Mouse (Mus musculus) kidney, adult 11 months (tissue): Measurements from ENCODE around the gene Btn1a1.

ENCODE experiments used
- DNase-seq: peaks from one replicate; pipeline ENCODE4 v3.0.0; 2022

The Btn1a1 gene

DNA sequence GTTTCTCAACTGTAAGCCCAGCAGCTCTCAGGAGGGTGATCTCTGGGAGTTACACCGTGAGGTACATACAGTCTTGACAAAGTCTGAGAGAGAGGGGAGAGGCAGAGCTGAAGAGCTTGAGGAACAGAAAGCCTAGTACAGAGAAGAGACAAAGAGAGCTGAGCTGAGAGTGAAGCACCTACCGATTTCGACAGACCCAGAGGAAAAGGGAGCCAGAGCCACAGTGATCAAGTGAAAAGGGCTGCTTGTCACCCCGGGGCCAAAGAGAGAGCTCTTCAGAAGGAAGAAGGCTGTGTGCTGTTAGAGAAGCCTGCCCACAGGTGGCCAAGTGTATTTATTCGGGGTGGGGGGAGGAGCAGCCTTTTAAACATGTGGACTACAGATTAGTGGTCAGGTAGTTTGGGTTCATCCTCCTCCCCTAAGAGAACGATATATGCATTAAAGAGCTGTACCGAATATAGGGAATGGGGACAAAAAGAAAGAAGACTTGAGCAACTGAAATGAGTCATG lies at the start of gene Btn1a1:
Gene Btn1a1, minus strand, starts transcription at position 302 of the 510 bp plus-strand sequence.
- no peak for DNase-seq

DNA sequence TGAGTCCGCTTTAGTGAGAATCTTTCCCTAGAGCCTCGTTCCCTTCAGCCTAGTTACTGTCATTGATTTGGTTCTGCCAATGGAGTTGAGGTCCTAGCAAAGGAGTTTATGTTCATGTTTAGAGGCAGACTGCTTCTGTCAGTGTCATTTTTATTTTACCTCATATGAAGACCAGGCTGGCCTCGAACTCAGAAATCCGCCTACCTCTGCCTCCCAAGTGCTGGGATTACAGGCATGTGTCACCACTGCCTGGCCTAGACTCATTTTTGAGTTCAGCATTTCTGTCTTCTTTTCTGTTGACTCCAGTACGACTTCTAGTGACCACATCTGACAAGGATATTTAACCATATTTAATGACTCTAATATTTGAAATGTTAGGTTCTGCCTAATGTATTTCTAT lies 49.6 kb upstream of the Btn1a1 start:
- DNase-seq = no peak

DNA sequence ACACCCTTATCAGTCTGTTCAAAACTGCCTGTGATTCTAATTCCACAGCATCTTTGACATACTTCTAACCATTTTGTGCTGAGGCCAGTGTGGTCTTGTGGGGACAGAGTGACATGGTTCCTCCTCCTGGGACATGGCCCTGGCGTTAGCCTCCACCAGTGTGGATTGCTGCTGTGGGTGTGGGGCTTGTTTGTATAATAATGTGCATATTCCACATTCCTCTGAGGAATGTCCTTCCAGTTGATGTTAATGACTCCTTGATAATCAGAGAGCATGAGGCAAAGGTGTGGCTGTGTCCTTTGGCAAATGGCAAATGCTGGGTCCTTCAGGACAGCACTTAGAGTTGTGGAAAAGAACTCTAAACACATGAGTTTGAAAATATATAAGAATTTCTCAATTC lies 47.8 kb upstream of the Btn1a1 start:
- no peak for DNase-seq

DNA sequence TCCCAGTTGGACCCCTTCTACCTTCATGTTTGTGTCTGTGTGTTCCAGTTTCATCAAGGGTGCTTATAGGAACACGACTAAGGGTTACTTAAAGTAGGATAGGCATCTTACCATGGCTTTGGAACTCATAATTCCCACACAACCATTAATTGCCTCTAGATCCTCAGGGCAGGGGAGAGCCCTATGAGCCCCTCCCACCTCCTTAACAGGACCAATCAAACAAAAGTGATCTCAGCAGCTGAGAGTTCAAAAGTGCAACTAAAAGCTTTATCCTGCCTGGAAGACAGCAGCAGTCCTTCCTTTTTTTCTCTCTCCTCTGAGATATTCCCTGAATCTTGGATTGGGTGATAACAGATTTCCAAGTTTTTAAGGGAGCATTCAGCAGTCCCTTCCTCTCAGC lies 44.4 kb upstream of the Btn1a1 start:
- no peak for DNase-seq

DNA sequence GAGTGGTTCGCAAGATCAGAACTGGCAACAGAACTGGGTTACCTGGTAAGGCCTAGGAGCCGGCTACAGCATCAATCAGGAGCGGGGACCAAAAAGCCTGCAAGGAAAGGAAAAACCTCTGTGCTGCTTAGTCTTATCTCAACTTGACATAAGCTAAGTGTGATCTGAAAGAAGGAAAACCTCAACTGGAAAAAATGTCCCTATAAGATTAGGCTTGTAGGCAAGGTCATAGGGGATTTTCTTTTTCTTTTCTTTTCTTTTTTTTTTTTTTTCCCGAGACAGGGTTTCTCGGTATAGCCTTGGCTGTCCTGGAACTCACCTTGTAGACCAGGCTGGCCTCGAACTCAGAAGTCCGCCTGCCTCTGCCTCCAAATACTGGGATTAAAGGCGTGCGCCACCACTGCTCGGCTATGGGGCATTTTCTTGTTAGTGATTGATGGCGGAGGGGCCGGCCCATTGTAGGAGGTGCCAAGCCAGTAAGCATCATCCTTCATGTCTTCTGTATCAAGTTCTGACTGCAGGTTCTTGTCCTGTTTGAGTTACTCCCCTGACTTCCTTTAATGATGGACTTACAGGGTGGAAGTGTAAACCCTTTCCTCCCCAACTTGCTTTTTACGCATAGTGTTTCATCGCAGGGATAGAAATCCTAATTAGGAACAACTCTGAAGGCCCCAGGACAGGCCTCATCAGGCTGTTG lies 41.3 kb upstream of the Btn1a1 start:
- DNase-seq = no peak

DNA sequence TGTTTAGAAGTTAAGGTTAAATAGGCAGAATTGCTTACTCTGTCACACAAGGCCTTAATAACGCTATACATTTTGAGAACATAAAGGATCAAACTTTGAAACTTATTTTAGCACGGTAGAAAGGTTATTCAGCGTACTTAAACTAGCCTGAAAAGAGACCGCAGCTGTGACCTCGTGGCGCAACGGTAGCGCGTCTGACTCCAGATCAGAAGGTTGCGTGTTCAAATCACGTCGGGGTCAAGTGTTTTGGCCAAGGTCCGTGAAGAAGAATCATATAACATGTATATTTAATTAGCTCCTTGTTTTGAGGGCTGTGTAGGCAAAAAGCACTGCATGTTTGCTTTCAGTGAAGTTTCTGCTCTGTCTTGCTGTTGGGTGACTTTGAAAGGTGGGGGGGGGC lies 40.6 kb upstream of the Btn1a1 start:
- no peak for DNase-seq

DNA sequence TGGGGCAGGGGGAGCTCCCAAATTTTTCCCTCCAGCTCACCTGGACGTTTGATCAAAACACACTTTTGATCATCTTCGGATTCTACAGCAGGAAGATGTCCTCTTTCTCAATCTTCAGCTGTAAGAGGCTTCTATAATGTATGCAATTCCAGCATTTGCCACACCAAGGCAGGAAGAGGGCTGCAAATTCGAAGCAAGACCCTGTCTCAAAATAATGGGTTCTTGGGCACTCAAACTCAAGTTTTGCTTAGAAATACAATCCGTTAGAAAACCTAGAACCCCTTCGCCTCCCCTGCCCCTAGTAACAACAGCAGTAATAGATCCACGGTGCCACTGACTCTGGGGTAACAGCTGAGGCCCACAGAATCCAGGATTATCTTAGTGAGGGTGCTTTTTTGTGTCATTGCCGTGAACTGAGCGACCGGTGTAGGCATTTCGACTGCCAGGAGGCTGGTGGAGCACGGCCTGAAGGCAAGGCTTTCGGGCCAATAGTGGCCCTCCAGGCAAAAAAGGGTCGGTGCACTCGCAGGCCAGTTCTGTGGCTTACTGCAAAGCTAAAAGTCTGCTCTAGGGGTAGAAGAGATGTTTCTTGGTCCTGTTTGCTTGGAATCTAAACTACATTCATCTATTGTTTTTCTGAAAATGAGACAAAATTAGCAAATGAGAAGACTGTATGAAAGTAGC lies 40.1 kb upstream of the Btn1a1 start:
- DNase-seq = no peak

DNA sequence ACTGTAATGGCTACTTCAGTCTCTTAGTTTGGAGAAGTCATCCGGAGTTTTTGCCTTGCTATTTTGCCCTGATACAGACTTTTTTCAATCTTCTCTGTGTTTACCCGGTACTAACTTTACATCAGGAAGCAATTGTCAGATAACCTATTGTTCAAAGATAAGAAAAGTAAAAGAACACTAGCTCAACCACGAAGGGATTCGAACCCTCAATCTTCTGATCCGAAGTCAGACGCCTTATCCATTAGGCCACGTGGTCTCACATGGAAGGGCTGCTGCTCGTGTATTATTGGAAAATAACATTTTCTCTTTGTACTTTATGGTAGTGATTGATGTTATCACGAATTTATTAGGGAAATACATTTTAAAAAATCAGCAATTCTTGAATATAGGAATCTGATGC lies 38.1 kb upstream of the Btn1a1 start:
- DNase-seq = no peak

DNA sequence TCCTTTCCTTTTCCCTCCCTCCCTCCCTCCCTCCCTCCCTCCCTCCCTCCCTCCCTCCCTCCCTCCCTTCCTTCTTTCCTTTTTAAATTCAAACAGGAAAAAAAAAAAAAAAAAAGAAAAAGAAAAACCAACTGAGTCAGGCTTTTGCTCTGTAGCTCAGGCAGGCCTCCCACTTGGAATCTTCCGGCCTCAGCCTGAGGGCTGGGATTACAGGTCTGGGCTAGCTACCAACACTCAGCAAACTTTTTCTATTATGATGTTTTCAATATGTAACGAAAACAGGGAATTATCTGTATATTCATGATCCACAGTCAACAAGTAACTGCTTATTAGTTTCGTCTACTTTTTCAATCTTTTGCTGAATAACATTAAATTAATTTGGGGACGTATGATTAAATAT lies 37.2 kb upstream of the Btn1a1 start:
- DNase-seq = no peak

DNA sequence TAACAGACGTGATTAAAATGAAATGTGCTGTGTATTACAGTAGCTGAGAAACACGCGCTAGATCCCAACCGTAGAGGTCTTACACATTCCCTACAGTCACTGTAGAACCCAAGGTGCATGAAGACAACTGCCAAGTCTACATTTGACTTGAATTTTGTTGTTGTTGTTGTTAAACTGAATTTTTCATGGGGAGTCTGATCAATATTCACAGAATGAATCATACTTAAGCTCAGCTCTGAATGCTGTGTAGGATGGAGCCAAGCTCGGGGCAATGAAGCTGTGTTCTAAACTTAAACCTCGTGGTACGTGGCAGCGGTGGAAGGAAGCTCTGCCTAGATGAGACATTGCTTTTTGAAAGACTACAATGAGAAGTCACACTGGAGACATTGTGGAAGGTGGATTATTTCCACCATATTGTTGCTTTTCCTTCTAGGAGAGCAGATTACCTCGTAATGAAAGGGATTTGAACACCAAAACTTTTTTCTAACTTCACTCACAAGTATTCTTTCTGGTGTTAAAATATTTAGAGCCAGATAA lies 36.4 kb upstream of the Btn1a1 start:
- no peak for DNase-seq

DNA sequence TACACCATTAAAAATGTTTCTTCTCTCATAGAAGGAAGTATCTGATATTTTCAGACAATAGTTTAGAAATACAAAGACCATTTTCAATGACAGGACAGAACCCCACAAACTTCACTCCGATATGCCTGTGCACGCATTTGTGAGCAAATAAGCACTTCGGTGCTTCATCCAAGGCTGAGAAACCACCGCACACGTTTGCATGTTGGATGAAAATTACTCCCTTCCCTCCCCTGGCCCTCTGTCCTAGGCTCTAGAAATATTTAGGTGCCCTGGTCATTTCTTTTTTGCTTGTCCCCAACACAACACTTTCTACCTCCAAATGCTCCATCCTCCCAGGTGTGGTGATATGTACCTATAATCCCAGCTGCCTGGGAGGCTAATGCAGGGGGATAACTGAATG lies 35.8 kb upstream of the Btn1a1 start:
- no peak for DNase-seq

DNA sequence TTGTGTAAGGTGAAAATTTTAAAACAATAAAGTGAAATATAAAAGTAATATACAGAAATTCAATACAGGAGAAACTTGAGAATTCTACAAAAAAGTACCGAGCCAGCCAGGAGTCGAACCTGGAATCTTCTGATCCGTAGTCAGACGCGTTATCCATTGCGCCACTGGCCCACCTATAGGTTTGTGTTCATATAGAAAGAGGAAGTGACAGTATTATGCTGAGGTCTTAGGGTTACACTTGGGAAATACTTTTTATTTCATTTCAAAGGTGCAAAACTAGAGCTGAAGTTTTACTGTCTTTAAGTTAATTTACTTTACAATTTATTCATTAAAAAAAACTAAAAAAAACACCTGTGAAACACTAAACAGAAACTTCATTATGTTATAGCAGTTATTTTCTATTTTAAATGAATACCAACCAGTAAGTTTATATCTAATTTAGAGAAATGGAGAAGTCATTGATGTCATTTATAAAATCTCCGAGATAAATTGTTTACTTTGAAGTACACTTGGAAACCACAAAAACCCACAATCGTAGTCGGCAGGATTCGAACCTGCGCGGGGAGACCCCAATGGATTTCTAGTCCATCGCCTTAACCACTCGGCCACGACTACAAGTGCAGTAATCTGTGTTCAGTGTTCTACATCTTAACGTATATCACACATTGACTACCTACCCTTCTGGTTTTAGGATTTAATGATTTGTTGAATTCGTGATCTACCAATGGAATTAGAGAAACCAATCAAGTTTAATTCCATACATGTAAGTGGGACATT lies 34.9 kb upstream of the Btn1a1 start:
- no peak for DNase-seq

DNA sequence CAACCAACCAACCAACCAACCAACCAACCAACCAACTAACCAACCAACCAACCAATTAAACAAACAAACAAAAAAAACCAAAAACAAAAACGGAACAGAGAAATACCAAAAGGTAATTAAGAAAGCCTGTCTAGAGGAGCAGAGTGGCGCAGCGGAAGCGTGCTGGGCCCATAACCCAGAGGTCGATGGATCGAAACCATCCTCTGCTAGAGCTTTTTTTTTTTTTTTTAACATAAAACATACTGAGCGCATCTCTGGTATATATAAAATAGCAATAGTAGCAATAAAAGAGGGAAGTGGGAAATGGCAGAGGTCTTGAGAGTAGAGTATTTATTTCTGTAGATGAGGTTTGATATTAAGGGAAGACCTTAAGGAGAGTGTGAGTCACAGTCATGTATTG lies 34.2 kb upstream of the Btn1a1 start:
- DNase-seq = no peak

DNA sequence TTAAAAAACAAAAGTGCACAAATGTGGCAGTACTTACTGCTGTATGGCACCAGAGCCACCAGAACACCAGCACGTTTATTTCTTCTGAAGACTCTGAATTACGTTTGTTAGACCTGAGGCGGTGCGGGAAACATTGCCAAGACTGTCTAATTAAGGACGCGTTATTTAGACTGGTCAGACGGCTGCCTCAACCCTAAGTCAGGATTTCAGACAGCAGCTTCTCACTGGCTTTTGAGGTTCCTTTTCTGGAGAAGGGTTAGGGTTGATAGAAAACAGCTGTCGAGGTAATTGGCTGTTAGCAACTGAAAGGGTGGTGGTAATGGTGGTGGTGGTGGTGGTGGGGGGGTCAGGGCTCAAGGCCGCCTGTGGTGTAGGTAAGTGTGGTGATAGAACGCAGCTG lies 33.0 kb upstream of the Btn1a1 start:
- DNase-seq = no peak

DNA sequence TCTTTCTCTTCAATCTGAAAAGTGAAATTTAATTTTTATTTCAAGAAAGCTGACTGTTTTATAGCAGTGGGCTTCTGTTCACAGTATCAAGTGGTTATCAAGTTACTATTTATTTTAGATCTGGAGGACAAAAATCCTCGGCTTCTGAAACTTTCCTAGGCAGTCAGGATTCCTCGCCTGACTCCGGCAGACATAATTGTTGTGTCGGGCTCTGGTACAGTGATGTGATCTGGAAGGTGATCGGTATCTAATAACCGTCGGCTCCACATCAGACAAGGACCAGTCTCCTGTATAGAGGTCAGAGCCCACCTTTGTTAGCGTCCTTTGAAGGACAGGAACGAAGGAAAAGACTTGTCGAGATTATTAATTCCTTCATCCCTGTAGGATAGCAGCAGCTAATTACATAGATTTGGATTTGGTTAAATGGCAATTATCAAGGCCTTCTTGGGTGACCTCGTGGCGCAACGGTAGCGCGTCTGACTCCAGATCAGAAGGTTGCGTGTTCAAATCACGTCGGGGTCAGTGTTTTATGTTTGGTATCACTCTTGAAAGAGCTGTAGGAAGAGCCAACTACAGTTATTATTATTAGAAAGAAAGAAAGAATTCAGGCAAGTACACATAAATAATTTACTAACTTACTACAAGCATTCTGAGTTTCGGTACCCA lies 32.1 kb upstream of the Btn1a1 start:
- DNase-seq = no peak

DNA sequence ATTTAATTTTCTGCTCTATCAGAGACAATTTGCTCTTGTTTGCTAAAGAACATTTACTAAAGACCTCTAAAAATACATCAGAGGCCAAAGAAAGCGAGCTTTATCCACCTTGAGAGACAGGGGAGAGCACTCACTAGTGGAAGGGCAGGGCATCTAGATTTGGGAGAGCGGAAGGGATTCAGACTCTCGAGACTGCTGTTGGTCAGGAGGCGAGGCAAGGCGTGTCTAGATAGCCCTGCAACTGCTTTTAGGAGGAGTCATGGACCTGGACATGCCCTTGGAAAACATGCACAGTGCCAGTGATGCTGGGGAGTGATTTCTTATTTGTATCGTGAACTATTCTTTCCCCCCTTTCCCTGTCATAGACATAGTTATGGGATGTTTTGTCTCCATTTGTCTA lies 29.8 kb upstream of the Btn1a1 start:
- DNase-seq = no peak

DNA sequence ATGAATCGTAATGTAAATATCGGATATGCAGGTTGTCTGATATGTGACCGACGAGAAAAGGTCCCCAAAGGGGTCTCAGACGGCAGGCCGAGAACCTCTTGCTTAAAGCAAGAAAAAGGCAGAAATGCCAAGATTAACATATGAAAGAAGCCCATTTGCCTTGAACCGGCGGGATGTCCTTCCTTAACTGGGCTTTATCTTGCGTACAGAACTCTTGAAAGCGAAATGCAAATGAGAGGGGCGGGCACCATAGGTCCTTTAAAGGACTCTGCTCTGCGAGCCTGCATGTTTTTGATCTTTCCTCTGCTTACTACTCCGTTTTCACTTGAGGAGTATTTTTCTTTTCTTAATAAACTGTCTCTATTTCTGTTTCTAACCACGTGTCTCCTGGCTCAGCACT lies 26.3 kb upstream of the Btn1a1 start:
- DNase-seq = no peak

DNA sequence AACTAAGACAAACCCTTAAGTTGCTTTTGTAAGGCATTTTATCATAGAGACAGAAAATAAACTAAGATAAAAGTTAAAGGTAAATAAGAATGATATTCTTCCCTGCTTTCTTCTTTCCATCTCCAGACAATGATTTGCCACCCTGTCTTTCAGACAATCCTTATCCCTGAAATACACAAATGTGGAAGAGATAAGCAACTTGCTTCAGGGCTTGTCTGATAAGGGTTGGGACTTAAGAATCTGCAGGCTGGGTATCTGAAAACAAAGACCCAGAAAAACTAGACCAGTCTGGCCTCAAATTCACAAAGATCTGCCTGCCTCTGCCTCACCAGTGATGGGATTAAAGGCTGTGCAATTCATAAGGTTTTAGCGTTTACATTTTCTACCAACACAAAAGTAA lies 25.6 kb upstream of the Btn1a1 start:
- DNase-seq = no peak

DNA sequence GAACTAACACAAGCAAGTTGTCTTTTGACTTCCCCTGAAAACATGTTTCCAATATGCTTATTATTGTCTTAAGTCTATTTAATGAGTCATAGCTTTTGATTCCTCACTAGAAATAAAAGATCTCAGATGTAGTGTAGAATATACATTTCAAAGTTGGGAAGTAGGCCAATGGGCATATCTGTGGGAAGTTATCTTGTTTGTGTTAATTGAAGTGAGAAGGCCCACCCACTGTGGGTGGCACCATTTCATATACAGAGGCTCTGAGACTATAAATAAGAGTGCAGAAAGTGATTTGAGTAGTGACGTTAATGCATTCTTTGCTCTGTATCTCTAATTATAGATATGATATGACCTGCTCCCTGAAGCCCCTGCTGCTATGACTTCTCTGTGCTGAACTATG lies 25.2 kb upstream of the Btn1a1 start:
- no peak for DNase-seq

DNA sequence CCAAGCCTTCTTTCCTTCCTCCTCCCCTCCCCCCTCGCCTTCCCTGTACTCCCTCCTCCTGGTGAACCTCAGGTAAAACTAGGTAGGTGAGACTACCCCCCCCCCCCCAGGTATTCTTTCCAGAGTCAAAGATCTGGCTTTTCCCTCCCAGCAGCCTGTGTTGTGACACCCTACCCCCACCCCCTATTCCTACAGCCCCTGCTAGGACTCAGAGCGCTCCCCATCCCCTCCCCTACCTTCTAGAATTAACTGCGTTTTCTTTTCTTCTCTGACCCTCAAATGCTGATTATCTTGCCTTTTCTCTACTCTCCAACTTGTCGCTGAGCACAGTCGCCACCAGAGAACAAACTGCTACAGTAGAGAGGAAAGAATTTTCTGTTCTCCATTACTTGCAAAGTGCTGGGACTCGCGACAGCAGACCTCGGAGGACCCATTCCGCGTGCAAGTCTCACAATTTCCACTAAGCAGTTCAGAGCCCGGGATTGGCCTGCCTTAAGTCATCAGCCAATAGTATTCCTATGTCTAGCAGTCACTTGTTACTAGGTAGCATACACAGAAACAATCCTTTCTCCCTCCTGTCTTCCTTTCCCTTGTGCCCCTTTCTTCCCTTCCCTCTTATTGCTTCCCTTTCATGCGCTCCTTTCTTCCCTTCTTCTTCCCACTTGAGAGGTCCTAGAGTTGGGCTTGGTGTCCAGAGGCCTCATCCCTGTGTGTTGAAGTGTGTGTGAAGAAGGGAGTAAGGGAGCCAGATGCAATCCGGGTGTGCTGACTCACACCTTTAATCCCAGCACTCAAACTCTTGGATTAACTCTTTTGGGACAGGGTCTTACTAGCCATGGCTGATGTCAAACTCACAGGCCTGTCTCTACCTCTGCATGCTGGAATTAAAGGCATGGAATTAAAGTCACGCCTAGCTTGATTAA lies 23.0 kb upstream of the Btn1a1 start, which contains the start of gene Btn2a2:
Gene Btn2a2, minus strand, starts transcription at position 458 of the 923 bp plus-strand sequence.
- peak; percentile 45 for DNase-seq

DNA sequence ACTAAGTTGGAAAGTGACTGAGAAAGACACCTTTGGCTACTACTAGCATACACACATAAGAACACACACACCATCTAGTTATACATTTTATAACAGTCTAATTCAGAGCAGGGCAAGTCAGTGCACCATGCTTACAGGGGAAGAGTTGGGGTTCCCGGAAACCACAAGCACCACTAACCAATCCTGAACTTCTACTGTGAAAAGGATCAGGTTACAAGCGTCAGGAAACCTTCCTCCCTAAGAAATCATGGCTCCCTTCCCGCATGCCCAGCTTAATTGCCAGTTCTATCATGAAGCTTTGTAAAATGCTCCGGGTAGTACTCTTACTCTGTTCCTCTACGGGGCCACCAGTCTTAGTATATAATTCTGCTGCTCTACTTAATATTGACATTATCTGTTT lies 19.6 kb upstream of the Btn1a1 start:
- DNase-seq = no peak

DNA sequence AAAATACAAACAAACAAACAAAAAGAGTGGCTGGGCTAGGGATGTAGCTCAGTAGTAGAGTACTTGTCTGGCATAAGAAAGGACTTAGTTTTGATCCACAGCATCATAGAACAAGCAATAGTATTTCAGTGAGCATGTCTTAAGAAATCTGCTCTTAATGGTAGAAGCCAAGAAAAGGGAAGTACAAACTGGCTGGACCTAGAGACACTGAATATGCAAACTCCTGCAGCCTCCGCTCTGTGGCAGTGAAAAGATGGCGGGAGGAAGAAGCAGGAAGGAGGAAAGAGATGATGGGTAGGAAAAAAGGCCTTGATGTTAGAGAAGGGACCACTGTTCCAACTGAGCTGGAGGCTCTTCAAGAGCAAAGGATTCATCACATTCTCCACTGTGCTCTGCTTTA lies 17.5 kb upstream of the Btn1a1 start:
- DNase-seq = no peak
